Mouse (Mus musculus): ENCODE measurements around the gene Txnip. TPM values are rescaled to one million over a fixed set of nuclear protein-coding genes. Genes with fewer than 3 reads are reported as not detected.
A peak's percentile ranks its signal among the peaks of the same experiment; 100 is the strongest.
"Not testable (repeated sequence)": the region's sequence is repeated elsewhere in the genome, so short reads cannot be mapped to it uniquely, and the experiment has no call there.

The Txnip gene
- 423 and 439 TPM in 2 replicates for polyA plus RNA-seq (2012; rRNA removed)

GRCm38 (mm10) chr3:96557694-96558093 lies at the start of gene Txnip:
Gene Txnip, plus strand, starts transcription at chr3:96557957.
- peak; percentile 98 to 100 for DNase-seq (ENCODE audit: low read depth in 1 of 2, low spot score in 2 of 2)
- H3K27me3 ChIP-seq (ENCODE audit: control insufficient read depth, insufficient read depth, low read length), result no peaks in the 10 kb centered on the region
- peak; percentile 34; the same call in 1 of the 2 replicates for TF ChIP-seq CTCF (IDR thresholded peaks at IDR 0.05; ENCODE audit: extremely low read depth, insufficient read depth, insufficient read length, insufficient replicate concordance)
- TF ChIP-seq POLR2A (IDR thresholded peaks at IDR 0.05; ENCODE audit: low read depth, low read length), result peak; percentile 99
- peak within 1 kb of the TSS; percentile 99 for H3K27ac ChIP-seq (ENCODE audit: insufficient read depth, low read length)
- H3K36me3 ChIP-seq (ENCODE audit: control insufficient read depth, insufficient read depth, low read length), result peaks cover 26% of the 10 kb centered on the region
- WGBS, result under 1% methylated on average over 26 of the region's 26 CpGs
- peak within 1 kb of the TSS; percentile 99 for H3K4me3 ChIP-seq (ENCODE audit: extremely low read depth, insufficient read depth, insufficient read length)
- peaks cover 24% of the 10 kb centered on the region; the same call in 1 of the 2 replicates for H3K4me1 ChIP-seq (ENCODE audit: control insufficient read depth, insufficient read depth, insufficient read length)

DNA sequence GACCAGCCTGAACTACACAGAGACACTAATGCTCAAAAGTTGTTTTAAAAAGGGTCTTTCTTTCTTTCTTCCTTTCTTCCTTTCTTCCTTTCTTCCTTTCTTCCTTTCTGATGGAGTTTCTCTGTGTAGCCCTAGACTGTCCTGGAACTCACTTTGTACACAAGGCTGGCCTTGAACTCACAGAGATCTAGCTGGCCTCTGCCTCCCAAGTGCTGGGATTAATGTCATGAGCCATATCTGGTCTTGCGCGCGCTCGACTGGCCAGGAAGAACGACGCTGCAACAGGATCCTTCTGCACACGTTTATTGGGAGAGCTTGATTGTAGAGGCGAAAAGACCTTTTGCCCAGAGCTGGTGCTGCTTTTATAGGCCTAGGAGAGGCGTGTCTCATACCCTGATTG lies 49.8 kb upstream of the Txnip start:
- H3K4me1 ChIP-seq (ENCODE audit: control insufficient read depth, insufficient read depth, insufficient read length); DNase-seq (ENCODE audit: low read depth in 1 of 2, low spot score in 2 of 2); H3K27me3 ChIP-seq (ENCODE audit: control insufficient read depth, insufficient read depth, low read length); H3K36me3 ChIP-seq (ENCODE audit: control insufficient read depth, insufficient read depth, low read length); H3K4me3 ChIP-seq (ENCODE audit: extremely low read depth, insufficient read depth, insufficient read length); H3K27ac ChIP-seq (ENCODE audit: insufficient read depth, low read length): not testable (repeated sequence)
- WGBS, result 94% methylated on average over 8 of the region's 9 CpGs

GRCm38 (mm10) chr3:96520171-96520570 lies 37.6 kb upstream of the Txnip start:
- H3K4me1 ChIP-seq (ENCODE audit: control insufficient read depth, insufficient read depth, insufficient read length), result no peaks in the 10 kb centered on the region
- whole genome bisulfite sequencing, result 79% methylated on average over 5 of the region's 5 CpGs
- TF ChIP-seq POLR2A (IDR thresholded peaks at IDR 0.05; ENCODE audit: low read depth, low read length) (no peak), CTCF (IDR thresholded peaks at IDR 0.05; ENCODE audit: extremely low read depth, insufficient read depth, insufficient read length, insufficient replicate concordance) (no peak)
- no peak overlapping the region for H3K27ac ChIP-seq (ENCODE audit: insufficient read depth, low read length)
- H3K27me3 ChIP-seq (ENCODE audit: control insufficient read depth, insufficient read depth, low read length), result peaks cover 3% of the 10 kb centered on the region; the same call in 1 of the 2 replicates
- no peak overlapping the region for H3K4me3 ChIP-seq (ENCODE audit: extremely low read depth, insufficient read depth, insufficient read length)
- no peaks in the 10 kb centered on the region for H3K36me3 ChIP-seq (ENCODE audit: control insufficient read depth, insufficient read depth, low read length)
- no peak for DNase-seq (ENCODE audit: low read depth in 1 of 2, low spot score in 2 of 2)

DNA sequence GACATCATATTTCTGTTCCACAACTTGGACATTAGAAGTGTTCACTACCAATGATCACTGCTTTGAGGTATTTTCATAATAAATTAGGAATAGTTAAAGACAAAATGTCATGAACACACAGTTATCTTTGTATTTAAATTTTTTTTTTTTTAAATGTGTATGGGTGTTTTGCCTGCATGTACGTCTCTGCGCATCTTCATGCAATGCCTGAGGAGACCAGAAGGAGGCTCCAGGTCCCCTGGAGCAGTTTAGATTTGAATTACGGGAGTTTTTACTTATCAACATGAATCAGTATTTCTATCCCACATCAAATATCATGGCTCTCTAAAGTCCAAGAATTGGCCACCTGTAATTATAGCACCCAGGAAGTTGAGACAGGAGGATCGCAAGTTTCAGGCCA lies 35.6 kb upstream of the Txnip start:
- Histone ChIP-seq H3K4me1 (ENCODE audit: control insufficient read depth, insufficient read depth, insufficient read length) (no peaks in the 10 kb centered on the region), H3K4me3 (ENCODE audit: extremely low read depth, insufficient read depth, insufficient read length) (no peak overlapping the region), H3K27me3 (ENCODE audit: control insufficient read depth, insufficient read depth, low read length) (peaks cover 6% of the 10 kb centered on the region; the same call in 1 of the 2 replicates), H3K27ac (ENCODE audit: insufficient read depth, low read length) (no peak overlapping the region), H3K36me3 (ENCODE audit: control insufficient read depth, insufficient read depth, low read length) (no peaks in the 10 kb centered on the region)
- TF ChIP-seq CTCF (IDR thresholded peaks at IDR 0.05; ENCODE audit: extremely low read depth, insufficient read depth, insufficient read length, insufficient replicate concordance) (peak; percentile 12; the same call in 1 of the 2 replicates), POLR2A (IDR thresholded peaks at IDR 0.05; ENCODE audit: low read depth, low read length) (no peak)
- DNase-seq (ENCODE audit: low read depth in 1 of 2, low spot score in 2 of 2), result no peak
- 49% methylated on average over 4 of the region's 4 CpGs for WGBS

- H3K27me3 ChIP-seq (ENCODE audit: control insufficient read depth, insufficient read depth, low read length), result peaks cover 6% of the 10 kb centered on the region; the same call in 1 of the 2 replicates
- WGBS, result 86% methylated on average over 12 of the region's 12 CpGs
- H3K36me3 ChIP-seq (ENCODE audit: control insufficient read depth, insufficient read depth, low read length), result no peaks in the 10 kb centered on the region
- DNase-seq (ENCODE audit: low read depth in 1 of 2, low spot score in 2 of 2), result no peak
- TF ChIP-seq CTCF (IDR thresholded peaks at IDR 0.05; ENCODE audit: extremely low read depth, insufficient read depth, insufficient read length, insufficient replicate concordance) (no peak), POLR2A (IDR thresholded peaks at IDR 0.05; ENCODE audit: low read depth, low read length) (no peak)
- H3K27ac ChIP-seq (ENCODE audit: insufficient read depth, low read length), result no peak overlapping the region
- no peaks in the 10 kb centered on the region for H3K4me1 ChIP-seq (ENCODE audit: control insufficient read depth, insufficient read depth, insufficient read length)
- no peak overlapping the region for H3K4me3 ChIP-seq (ENCODE audit: extremely low read depth, insufficient read depth, insufficient read length)
Observed at GRCm38 (mm10) chr3:96524028-96524810, 33.5 kb upstream of the Txnip start.

DNA sequence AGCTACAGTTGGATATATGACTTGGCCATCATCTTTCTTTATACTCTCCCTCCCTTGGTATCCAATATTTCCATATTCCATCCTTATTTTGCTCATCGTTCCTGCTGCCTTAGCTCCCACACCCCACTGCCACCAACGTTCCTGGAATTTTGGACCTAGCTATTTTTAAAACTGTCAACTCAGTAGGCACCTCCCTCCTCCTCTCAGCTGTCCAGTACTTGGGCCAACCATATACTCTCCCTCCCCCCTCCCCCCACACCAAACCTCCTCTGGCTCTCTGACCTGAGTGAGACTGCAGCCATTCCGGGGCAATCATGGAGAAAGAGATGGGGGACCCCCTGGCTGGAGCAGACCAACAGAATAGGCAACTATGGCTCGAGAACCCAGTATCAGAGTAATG lies 32.8 kb upstream of the Txnip start, which contains the start of gene Hfe2:
Gene Hfe2, plus strand, starts transcription at position 259 of the 400 bp plus-strand sequence.
- no peaks in the 10 kb centered on the region for H3K36me3 ChIP-seq (ENCODE audit: control insufficient read depth, insufficient read depth, low read length)
- no peaks in the 10 kb centered on the region for H3K4me1 ChIP-seq (ENCODE audit: control insufficient read depth, insufficient read depth, insufficient read length)
- H3K27ac ChIP-seq (ENCODE audit: insufficient read depth, low read length), result no peak within 1 kb of the TSS
- TF ChIP-seq POLR2A (IDR thresholded peaks at IDR 0.05; ENCODE audit: low read depth, low read length) (no peak), CTCF (IDR thresholded peaks at IDR 0.05; ENCODE audit: extremely low read depth, insufficient read depth, insufficient read length, insufficient replicate concordance) (no peak)
- no peak within 1 kb of the TSS for H3K4me3 ChIP-seq (ENCODE audit: extremely low read depth, insufficient read depth, insufficient read length)
- DNase-seq (ENCODE audit: low read depth in 1 of 2, low spot score in 2 of 2), result no peak
- peaks cover 6% of the 10 kb centered on the region; the same call in 1 of the 2 replicates for H3K27me3 ChIP-seq (ENCODE audit: control insufficient read depth, insufficient read depth, low read length)
- 73% methylated on average over 4 of the region's 4 CpGs for WGBS

Data from spleen, adult 2 months (tissue).